Mouse (Mus musculus): ENCODE data around the gene Hnf4a. TPM values are rescaled to one million over a fixed set of nuclear protein-coding genes. Genes with fewer than 3 reads are reported as not detected.
"Not testable (repeated sequence)": the region's sequence is repeated elsewhere in the genome, so short reads cannot be mapped to it uniquely, and the experiment has no call there.

The Hnf4a gene
- total RNA-seq (2021): not detected
- long read RNA-seq: 0 reads

DNA sequence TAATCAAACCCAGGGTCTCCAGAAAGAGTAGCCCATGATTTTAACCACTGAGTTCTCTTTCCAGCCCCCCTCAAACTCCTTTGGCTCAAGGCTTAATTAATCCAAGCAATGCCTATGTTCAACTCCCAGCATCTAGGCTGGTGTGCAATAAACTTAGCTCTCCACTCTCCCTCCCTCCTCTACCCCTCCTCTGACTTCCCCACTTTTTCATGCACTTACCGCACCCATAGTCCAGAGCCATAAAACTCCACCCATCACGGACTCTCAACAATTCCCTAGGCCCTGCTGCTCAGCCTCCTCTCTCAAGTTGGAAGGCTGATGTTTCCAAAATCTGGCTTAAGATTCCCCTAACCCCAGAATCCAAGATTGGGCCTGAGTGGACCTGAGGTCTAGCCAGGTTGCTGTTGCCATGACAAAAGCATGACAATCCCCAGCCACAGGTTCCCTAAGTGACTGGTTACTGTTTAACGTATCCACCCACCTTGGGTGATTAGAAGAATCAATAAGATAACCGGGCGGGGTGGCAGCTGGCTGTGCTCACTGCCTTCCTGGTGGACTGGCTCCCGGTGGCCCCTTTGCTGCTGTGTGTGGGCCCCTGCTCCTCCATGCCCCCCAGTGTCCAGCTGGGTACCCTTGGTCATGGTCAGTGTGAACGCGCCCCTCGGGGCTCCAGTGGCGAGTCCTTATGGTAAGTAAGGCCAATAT lies at the start of gene Hnf4a:
Hnf4a (plus strand) TSS at position 509 of the 705 bp plus-strand sequence.
- no peak for DNase-seq (ENCODE audit: low spot score in 2 of 2)

DNA sequence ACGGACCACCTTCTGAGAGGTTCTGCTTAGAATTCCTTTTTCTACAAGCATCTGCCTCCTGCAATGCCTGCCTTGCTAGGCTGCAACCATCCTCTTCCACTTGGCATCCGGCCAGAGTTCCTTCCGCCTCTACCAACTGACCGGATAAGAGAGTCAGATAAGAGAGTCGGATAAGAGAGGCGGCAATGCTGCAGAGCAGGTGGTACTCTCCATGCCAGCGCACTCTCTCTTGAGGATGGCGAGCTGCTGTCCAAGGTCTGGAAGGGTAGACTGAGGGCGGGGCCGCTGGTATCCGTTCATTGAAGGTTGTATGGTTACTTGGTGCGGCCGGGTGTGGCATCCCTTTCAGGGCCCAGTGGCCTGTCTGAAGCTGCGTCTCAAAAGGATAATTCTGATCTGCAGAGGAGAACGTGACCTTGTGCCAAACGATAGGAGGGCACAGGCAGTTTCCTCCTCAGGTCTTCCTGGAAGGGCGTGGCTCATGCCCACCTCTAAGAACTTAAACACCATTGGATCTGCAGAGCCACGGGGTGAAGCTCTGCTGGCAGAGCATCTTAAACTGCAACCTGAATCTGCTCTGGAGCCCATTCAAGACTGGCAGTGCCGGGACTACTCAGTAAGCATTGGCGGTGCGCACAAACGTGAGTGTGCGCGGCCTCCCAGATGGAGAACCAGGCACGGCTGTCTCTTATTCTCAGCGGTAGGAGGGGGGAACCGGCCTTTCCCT lies 47.9 kb upstream of the Hnf4a start:
- no peak for DNase-seq (ENCODE audit: low spot score in 2 of 2)

DNA sequence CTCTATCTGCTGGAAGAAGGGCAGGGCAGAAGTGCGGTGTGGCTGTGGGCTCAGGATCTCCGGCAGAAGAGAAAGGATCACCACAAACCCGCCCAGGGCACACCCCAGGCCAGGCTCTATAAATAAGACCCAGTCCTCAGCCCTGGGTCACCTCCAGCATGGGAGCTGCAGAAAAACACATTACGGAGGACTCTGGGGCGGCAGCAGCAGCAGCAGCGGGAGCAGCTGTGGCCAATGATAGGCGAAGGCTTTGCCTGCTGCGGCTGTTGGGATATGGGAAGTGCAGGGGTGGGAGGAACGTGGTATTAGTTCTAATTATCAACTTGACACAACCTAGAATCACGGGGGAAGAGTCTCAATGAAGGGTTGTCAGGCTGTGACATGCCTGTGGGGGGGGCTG lies 47.2 kb upstream of the Hnf4a start:
- no peak for DNase-seq (ENCODE audit: low spot score in 2 of 2)

DNA sequence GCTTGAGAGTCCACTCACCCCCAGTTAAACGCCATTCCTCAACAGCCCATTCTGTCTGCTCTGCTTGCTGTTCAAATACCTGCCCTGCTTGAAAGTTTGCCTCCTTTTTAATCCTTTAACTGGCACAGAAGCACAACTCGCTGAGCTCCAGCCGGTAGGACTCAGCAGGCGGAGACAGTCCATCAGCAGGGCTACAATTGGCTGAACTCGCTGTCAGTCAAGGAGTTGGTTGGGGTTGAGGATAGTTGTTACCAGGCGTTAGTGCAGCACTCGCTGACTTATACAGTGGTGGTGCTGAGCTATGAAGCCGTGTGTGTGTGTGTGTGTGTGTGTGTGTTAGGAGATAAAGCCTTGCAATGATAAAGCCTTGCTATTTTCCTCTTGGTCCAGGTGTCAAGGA lies 46.0 kb upstream of the Hnf4a start:
- no peak for DNase-seq (ENCODE audit: low spot score in 2 of 2)

DNA sequence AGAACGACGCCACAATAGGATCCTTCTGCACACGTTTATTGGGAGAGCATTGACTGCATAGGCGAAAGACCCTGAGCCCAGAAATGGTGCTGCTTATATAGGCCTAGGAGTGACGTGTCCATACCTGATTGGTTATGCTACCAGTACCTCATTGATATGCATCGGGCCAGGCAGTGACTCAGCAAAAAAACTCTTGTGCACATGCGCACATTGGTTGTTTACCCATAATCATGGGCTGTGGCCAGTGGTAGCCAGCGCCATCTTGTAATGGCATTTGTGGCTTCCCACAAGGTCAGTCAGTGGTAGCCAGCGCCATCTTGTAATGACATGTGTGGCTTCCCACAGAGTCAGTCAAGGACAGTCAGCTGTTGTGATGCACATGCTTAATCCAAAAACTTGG lies 45.3 kb upstream of the Hnf4a start:
- not testable (repeated sequence) for DNase-seq (ENCODE audit: low spot score in 2 of 2)

DNA sequence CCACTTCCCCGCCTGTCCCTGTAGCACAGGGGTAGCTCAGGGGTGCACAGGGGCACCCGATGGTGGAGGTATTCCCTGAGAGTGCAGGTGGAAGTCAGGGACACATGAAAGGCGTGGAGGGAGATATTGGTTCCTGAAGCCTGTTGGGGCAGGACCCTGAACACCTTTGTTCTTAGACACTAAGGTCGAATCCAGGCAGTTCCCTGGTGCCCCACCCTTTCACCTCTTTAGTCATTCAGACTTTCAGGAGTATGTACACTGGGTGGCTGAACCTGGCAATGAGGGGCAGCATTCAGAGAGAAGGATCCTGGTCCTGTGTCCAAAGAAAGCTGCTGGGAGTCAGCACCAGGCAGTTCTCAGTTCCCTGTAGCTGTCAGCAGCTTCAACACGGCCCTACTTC lies 44.2 kb upstream of the Hnf4a start:
- DNase-seq (ENCODE audit: low spot score in 2 of 2): no peak

DNA sequence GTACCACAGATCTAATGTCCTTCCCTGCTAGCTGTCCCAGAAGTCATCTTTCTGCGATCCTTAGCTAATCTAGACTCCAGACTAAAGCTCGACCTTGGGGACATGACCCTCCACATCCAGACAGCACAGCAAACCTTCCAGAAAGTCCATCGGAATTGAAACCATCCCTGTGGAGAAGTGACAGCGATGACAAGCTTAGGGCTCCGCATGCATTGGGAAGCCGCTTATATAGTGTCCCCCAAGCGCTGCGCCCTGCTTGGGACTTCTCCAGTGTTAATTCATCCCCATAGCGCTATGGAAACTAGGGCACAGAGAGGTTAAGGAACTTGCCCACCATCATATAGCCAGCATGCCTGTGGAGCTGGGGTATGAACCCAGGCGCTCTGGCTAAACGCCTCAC lies 43.8 kb upstream of the Hnf4a start:
- DNase-seq (ENCODE audit: low spot score in 2 of 2): no peak

DNA sequence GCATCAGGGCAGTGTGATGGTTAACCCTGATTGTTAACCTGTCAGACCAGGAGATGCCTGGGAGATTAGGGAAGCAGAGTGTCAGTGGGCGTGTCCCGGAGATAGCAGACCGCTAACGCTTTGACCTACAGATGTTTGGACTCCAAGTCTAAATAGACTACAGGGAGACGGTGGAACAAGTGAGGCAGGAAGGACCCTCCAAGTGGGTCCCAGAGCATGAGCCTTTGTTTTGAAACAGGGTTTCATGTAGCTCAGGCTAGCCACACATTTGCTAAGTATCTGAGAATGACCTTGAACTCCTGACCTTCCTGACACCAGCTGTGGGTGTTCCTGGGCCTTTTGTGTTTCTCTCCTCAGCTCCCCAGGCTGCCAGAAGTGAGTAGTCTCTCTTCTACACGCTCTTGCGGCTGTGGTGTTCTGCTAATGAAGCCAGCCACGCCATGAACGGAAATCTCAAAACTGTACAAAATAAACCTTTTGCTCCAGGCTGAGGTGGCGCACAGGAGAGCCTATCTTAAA lies 43.3 kb upstream of the Hnf4a start:
- DNase-seq (ENCODE audit: low spot score in 2 of 2): no peak

DNA sequence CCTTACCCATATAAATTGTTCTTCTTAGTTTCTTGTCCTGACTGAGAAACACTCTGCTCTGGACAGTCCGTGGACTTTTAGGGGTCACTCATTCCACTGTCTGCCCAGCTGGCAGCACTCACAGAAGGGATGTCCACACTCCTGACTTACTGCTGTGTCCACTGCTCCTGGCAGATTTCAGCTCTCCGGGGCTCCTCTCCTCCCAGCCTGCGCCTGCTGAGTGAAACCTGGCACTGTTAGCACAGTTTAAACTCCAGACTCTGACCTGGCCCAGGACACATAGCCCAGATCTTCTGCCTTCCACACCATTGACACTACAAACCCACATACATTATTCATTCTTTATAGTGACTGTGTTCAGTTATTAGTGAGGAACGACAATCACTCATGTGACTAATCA lies 42.6 kb upstream of the Hnf4a start:
- DNase-seq (ENCODE audit: low spot score in 2 of 2): no peak

DNA sequence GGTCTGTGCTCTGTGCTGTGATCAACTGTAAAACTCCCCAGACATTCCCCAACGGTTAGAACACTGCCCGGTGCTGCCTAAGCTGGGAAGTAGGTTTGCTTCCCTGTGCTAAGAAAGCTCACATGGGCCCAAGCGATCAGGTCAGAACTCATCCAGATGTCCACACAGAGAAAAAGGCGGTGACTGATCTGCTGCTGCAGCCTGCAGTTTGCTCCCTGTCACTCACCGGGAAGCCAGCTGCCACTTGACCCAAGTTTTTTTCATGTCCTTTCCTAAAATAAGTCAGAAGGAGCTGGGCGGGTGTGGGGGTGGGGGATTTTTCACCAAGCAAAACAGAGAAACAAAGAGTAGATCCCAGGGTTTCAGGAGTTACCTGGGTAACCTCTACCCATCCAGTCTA lies 42.0 kb upstream of the Hnf4a start:
- no peak for DNase-seq (ENCODE audit: low spot score in 2 of 2)

DNA sequence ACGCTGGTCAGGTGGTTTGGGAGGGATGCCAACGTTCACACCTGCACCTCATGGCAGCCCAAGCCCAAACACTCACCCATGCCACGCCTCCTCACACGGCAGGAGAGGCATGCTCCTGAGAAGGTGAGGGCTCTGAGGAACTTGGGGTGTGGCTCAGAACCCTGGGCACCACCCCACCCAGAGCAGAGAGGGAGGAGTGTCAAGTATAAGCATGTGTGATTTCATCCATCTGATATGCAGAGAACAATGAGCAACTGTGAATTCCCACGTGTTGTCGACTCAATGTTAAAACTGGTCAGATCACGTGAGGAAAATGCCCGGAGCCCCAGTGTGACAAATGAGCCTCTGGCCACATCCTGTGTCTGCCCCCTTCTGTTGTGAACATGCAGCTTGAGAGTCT lies 39.8 kb upstream of the Hnf4a start:
- DNase-seq (ENCODE audit: low spot score in 2 of 2): no peak

DNA sequence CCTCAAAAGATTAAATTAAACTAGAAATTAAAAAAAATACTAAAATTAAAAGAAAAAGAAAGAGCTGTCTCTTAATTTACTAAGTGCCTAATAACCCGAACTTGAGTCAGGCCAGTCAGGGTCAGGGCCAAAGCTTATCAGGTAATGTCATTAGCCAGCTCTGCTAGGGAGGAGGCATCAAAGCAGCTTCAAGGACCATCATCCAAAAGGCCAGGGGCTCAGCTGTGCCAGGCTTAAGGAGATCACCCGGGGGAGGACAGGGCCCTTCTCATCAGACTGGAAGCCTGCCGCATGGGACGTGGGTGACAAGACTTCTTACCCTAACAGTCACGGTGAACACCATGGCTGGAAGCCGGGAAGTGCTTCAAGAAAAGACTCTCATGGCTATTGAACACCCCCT lies 39.0 kb upstream of the Hnf4a start:
- no peak for DNase-seq (ENCODE audit: low spot score in 2 of 2)

DNA sequence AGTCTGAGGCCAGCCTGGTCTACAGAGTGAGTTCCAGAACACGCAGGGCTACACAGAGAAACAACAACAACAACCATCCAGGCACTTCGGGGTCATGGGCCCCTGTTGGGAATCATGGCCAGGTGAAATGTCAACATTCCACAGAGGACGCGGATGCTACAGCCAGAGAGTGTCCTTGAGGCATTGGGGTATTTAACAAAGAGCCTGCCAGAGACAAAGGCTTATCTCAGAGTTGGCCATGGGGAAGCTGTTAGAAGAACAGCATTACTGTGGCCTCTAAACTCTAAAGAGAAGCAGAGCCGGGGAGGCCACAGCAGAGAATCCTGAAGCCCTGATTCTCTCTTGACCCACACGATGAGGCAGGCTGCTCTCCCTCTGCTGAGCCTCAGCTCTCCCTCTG lies 37.7 kb upstream of the Hnf4a start:
- DNase-seq (ENCODE audit: low spot score in 2 of 2): no peak

DNA sequence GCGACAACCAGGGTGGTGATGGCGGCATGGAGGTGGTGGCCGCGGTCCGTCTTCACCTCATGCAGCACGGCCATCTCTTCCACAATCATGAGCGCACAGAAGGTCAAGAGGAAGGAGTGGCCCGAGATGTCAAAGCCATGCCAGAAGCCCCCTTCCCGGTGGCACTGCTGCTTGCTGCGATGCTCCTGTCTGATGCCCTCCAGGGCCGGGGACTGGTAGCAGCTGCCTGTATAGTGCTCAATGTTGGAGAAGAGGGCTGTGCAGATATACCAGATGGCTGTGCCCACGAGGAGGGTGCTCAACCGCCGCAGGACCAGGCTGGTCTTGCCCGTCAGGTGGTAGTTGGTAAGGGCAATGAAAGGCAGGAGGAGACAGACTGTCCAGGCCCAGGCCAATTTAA lies 36.9 kb upstream of the Hnf4a start:
- no peak for DNase-seq (ENCODE audit: low spot score in 2 of 2)

DNA sequence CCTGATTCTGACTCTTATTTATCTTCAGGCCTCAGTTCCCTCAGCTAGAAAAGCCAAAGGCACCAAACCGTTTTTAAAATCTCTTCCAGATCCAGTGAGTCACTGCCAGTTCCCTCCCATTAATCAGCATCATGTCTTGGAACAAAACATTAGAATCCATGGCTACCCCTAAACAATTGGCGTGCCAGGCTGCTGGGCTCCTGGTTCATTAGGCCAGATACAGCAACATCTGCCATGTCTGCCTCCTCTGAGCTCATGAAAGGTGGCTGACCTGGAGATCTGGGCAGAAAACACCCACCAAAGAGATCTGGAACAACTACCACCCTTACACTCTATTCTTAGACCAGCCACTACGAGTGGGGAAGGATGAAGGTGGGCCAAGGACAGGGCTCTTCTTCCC lies 35.5 kb upstream of the Hnf4a start:
- DNase-seq (ENCODE audit: low spot score in 2 of 2): no peak

DNA sequence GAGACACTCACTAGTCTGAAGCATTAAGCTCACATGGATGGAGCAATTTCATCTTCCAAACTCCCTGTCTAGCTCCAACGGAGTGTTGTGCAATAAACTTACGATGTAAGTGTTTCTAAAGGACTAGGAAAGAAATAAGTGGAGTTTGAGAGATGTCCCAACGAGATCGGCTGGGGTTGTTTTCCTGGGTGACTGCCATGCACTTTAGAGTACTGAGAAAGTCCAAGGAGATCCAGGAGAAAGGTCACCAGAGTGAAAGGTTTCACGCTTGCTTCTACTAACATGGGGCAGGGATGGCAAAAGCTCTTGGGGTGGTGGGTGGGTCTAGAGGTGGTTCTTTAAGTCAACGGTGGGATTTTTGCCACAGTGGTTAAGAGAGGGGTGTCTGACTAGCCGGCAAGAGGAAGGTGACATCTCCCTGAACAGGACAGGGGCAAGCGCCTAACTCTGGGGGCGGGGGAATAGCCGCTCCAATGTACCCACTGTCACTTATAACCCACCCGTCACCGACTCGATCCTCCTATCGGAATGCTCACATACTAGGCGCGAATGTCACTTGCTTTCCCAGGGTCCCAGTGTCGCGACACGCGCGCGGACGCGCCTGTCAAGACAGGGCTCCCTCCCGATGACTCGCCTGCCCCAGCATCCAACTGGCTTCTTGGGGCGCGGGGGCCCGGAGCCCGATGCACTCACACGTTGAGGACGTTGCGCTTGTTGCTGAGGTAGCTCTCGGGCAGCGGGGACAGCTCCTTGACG lies 34.7 kb upstream of the Hnf4a start:
- no peak for DNase-seq (ENCODE audit: low spot score in 2 of 2)

DNA sequence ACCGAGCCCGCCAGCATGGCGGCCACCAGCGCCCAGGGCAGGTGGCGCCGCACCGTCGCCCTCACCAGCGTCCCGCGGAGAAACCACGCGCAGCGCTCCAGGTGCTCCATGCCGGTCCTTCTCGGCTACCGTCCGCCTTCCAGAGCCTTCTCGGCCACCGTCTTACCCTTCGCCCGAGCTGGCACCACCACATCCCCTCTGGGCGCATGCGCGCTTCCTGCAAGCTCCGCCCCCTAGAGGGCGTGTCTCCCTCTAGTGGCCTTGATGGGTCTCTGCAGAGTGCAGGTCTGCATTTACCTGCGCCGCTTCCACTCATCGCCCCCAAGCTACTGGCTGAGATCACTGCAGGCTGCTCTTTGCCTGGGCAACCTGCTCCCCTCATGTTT lies 34.1 kb upstream of the Hnf4a start, which contains the start of gene Fitm2:
Fitm2 (minus strand) TSS at position 164 of the 386 bp plus-strand sequence.
- peak; percentile 97 to 98 for DNase-seq (ENCODE audit: low spot score in 2 of 2)

DNA sequence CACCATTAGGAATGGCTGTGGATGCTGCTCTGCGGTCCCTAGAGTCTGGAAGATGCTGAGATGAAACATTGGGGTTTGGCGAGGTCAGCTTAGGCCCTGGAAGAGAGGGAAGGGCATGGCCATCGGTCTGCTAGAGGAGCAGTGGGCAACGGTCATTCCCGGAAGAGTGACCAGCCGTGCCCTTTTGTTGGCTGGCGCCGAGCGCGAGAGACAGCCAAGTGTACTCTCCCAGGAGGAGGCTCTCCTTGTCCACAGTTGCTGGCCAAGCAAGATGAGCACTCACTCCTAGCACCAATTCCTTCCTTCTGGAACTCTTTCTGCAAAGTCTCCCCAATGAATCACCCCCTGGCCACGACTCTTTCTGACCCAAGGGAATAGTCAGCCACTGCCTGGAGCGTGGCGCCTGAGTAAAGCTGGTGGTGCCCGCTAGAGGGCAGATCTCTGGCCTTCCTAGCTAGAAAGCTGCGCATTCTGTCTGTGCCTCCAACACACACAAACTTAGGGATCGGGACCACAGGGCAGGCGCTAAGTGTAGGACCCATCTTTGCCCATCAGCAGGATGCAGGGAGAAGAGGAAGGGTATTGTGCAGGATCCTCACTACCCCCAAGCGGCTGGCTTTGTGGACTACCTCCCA lies 26.3 kb upstream of the Hnf4a start:
- DNase-seq (ENCODE audit: low spot score in 2 of 2): no peak

DNA sequence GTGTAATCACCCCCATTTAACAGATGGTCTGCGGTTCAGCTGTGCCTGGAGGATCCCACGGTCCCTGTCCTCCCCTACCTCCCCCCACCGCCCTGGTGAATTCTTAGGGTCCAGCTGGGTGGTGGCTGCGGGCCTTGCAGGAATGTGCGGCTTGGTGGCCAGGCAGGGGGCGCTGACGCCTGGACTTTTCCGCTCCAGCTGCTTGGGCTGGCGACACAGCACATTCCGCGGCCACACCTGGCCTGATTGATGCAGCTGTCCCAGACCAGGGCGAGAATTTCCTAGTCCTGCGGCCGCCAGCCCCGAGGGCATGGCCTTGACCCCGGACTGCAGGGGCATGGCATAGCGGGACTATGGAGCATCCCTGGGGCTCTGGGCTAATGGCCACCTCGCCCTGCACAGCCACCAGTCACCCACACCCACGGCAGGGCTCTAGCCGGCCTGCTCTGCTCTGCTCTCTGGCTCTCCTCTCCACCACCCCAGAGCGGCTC lies 25.0 kb upstream of the Hnf4a start:
- DNase-seq (ENCODE audit: low spot score in 2 of 2): no peak

DNA sequence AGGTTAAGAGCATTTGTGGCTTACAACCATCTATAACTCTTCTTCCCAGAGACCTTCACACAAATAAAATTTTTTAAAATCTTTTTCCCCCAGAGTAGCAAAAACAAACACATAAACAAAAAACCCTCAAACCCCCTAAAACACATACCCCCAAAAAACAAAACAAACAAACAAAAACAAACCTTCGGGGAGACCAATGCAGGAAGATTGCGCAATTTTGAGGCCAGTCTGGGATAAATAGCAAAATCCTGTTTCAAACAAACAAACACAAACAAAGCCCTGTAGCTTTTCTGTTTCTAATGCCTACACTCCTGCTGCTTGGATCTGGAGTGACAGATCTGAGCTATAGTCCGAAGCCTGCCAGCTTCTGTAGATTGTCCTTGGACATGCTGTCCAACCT lies 19.2 kb upstream of the Hnf4a start:
- no peak for DNase-seq (ENCODE audit: low spot score in 2 of 2)

DNA sequence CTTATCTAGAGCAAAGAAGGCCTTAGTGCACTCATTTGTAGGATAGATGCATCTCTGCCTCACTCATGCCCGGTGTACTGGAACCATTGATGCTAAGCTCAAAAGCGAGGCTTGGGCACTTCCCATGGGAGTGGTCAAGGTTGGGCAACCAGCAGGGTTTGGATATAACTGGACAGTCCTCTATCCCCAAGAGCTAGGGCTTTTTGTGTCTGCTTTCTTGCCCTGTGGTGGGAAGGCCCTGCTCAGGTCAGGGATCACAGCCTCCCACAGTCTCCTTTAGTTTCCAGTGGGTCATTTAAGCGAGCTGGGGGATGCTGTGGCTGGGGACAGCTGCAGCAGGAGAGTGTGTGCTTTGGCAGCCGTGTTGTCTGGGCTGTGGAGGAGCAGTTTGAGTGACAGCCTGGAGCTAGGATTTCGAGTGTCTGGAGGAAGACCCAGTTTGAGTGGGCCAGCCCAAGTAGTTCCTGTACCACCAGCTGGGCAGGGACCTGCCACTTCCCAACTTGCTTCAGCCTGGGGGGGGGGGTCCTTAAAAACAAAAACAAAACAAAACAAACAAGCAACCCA lies 16.8 kb upstream of the Hnf4a start:
- DNase-seq (ENCODE audit: low spot score in 2 of 2): no peak

Data from layer of hippocampus, postnatal 10 days (tissue).